Mouse (Mus musculus) lung, embryonic 15.5 days (tissue): ENCODE data around the gene Ciao2a. TPM values are rescaled to one million over a fixed set of nuclear protein-coding genes. Genes with fewer than 3 reads are reported as not detected.

ENCODE experiments used
- polyA plus RNA-seq: library from polyadenylated mRNA; unstranded; fragments of >200 nt; fragmentation: Nextera tagmentation; extraction: Ambion mirVana; gene quantifications from 2 replicates; pipeline ENCODE4 v1.2.1, GENCODE M21; 2015

Ciao2a gene
- polyA plus RNA-seq, 1 experiment from 2014 or later = 149 TPM

Other genes starting within 250 kb of the Ciao2a start
- gene Pclaf, start 236.4 kb upstream of the Ciao2a start, polyA plus RNA-seq = 258 and 259 TPM in 2 replicates
- 31.5 and 32.3 TPM in 2 replicates for gene Trip4, start 217.8 kb upstream of the Ciao2a start, polyA plus RNA-seq
- 13.6 and 14.7 TPM in 2 replicates for gene Csnk1g1, start 217.7 kb upstream of the Ciao2a start, polyA plus RNA-seq
- gene Ppib, start 66.4 kb upstream of the Ciao2a start, polyA plus RNA-seq = 655 and 682 TPM in 2 replicates
- 9.8 and 10.6 TPM in 2 replicates for gene Snx22, start 56.9 kb upstream of the Ciao2a start, polyA plus RNA-seq
- gene Snx1, start within 50 bp of the Ciao2a start, polyA plus RNA-seq = 117 and 126 TPM in 2 replicates
- 14.9 and 16.8 TPM in 2 replicates for gene Dapk2, start 31.6 kb downstream of the Ciao2a start, polyA plus RNA-seq
- gene Herc1, start 223.8 kb downstream of the Ciao2a start, polyA plus RNA-seq = 17.8 and 18.9 TPM in 2 replicates